Mouse (Mus musculus) MEL (cell line): ENCODE measurements around the gene Dennd4a. TPM values are rescaled to one million over a fixed set of nuclear protein-coding genes. Genes with fewer than 3 reads are reported as not detected.

Source experiments
- DNase-seq: peaks from one replicate; pipeline ENCODE4 v3.0.0; 2011; ENCODE audit warnings: low read depth, low spot score
- H3K27ac ChIP-seq: 2 replicates; pipeline ENCODE4 v1.5.1; 2012; ENCODE audit warnings: low read depth, mild to moderate bottlenecking, control low read depth, low read length, moderate library complexity; ENCODE audit not compliant: control insufficient read depth
- H3K27me3 ChIP-seq, 2 experiments: fragments of 150-350 bp in 1 of 2; sonication (generic) in 1 of 2; 2 replicates each; pipeline ENCODE4 v1.6.1; 2012; ENCODE audit warnings: low read length in 2 of 2, mild to moderate bottlenecking in 2 of 2, improper control_type of control experiment in 1 of 2, moderate library complexity in 1 of 2; ENCODE audit not compliant: insufficient read depth in 2 of 2, control insufficient read depth in 1 of 2
- H3K36me3 ChIP-seq, 2 experiments: 2 replicates each; pipeline ENCODE4 v1.6.1; 2012 to 2014; ENCODE audit warnings: low read length in 2 of 2, improper control_type of control experiment in 1 of 2, inconsistent platforms in 1 of 2, mild to moderate bottlenecking in 1 of 2; ENCODE audit not compliant: insufficient read depth in 2 of 2, control insufficient read depth in 1 of 2
- H3K4me1 ChIP-seq, 2 experiments: fragments of 150-350 bp in 1 of 2; sonication (generic) in 1 of 2; 2 replicates each; pipeline ENCODE4 v1.6.1; 2012; ENCODE audit warnings: low read length in 2 of 2, improper control_type of control experiment in 1 of 2, mild to moderate bottlenecking in 1 of 2; ENCODE audit not compliant: insufficient read depth in 2 of 2, control insufficient read depth in 1 of 2
- H3K4me3 ChIP-seq, 2 experiments: fragments of 150-350 bp in 1 of 2; sonication (generic) in 1 of 2; 2 replicates each; pipeline ENCODE4 v1.5.1; 2012; ENCODE audit warnings: low read depth in 2 of 2, low read length in 2 of 2, mild to moderate bottlenecking in 2 of 2, moderate library complexity in 2 of 2, control low read depth in 1 of 2, improper control_type of control experiment in 1 of 2; ENCODE audit not compliant: control insufficient read depth in 1 of 2, insufficient read depth in 1 of 2
- H3K79me2 ChIP-seq: 2 replicates; pipeline ENCODE4 v1.6.1; 2012; ENCODE audit warnings: mild to moderate bottlenecking, low read length, moderate library complexity; ENCODE audit not compliant: control insufficient read depth, poor library complexity, insufficient read depth
- H3K9ac ChIP-seq: 2 replicates; pipeline ENCODE4 v1.6.1; 2012; ENCODE audit warnings: low read depth, mild to moderate bottlenecking, control low read depth, low read length, moderate library complexity; ENCODE audit not compliant: control insufficient read depth, poor library complexity, severe bottlenecking
- H3K9me3 ChIP-seq: fragments of 150-350 bp; sonication (generic); replicated peaks from 2 replicates; pipeline ENCODE4 v1.6.1; 2012; ENCODE audit warnings: mild to moderate bottlenecking, low read length, improper control_type of control experiment, moderate library complexity; ENCODE audit not compliant: insufficient read depth
- BHLHE40 ChIP-seq: IDR thresholded peaks from 2 replicates; pipeline ENCODE4 v1.6.1; 2012; ENCODE audit warnings: low read depth, mild to moderate bottlenecking, inconsistent platforms, low read length, improper control_type of control experiment, borderline replicate concordance
- CHD1 ChIP-seq: IDR thresholded peaks from 2 replicates; pipeline ENCODE4 v1.6.1; 2012; ENCODE audit warnings: low read depth, mild to moderate bottlenecking, inconsistent platforms, low read length, improper control_type of control experiment
- CHD2 ChIP-seq: IDR thresholded peaks from 2 replicates; pipeline ENCODE4 v1.6.1; 2011; ENCODE audit warnings: low read length, improper control_type of control experiment
- E2F4 ChIP-seq: IDR thresholded peaks from 2 replicates; pipeline ENCODE4 v1.6.1; 2011; ENCODE audit warnings: low read depth, low read length, improper control_type of control experiment, borderline replicate concordance
- EP300 ChIP-seq, 2 experiments: IDR thresholded peaks; 2 replicates each; pipeline ENCODE4 v1.6.1; 2011; ENCODE audit warnings: improper control_type of control experiment in 2 of 2, low read length in 2 of 2, low read depth in 1 of 2, mild to moderate bottlenecking in 1 of 2
- ETS1 ChIP-seq: IDR thresholded peaks from 2 replicates; pipeline ENCODE4 v1.6.1; 2012; ENCODE audit warnings: low read depth, mild to moderate bottlenecking, inconsistent platforms, low read length, improper control_type of control experiment, moderate library complexity
- GABPA ChIP-seq: IDR thresholded peaks from 2 replicates; pipeline ENCODE4 v1.6.1; 2012; ENCODE audit warnings: low read depth, mild to moderate bottlenecking, inconsistent platforms, low read length, improper control_type of control experiment, moderate library complexity
- GATA1 ChIP-seq: IDR thresholded peaks from 2 replicates; pipeline ENCODE4 v1.6.1; 2011; ENCODE audit warnings: low read depth, low read length, improper control_type of control experiment
- HCFC1 ChIP-seq: IDR thresholded peaks from 2 replicates; pipeline ENCODE4 v1.6.1; 2012; ENCODE audit warnings: low read depth, mild to moderate bottlenecking, inconsistent platforms, low read length, improper control_type of control experiment, moderate library complexity
- JUND ChIP-seq: IDR thresholded peaks from 2 replicates; pipeline ENCODE4 v1.6.1; 2011; ENCODE audit warnings: low read depth, mild to moderate bottlenecking, improper control_type of control experiment, low read length
- KAT2A ChIP-seq: conservative IDR thresholded peaks from 2 replicates; pipeline ENCODE4 v1.6.1; 2012; ENCODE audit warnings: low read depth, low read length, improper control_type of control experiment, inconsistent platforms
- MAX ChIP-seq: IDR thresholded peaks from 2 replicates; pipeline ENCODE4 v1.6.1; 2011; ENCODE audit warnings: low read length, improper control_type of control experiment
- MEF2A ChIP-seq: IDR thresholded peaks from 2 replicates; pipeline ENCODE4 v1.6.1; 2014; ENCODE audit warnings: low read depth, mild to moderate bottlenecking, inconsistent platforms, low read length, improper control_type of control experiment; ENCODE audit not compliant: poor library complexity, insufficient replicate concordance, severe bottlenecking; ENCODE audit errors: extremely low read depth
- MXI1 ChIP-seq: IDR thresholded peaks from 2 replicates; pipeline ENCODE4 v1.6.1; 2011; ENCODE audit warnings: mild to moderate bottlenecking, low read depth, low read length, improper control_type of control experiment
- MYB ChIP-seq: IDR thresholded peaks from 2 replicates; pipeline ENCODE4 v1.6.1; 2011; ENCODE audit warnings: mild to moderate bottlenecking, low read depth, low read length, improper control_type of control experiment
- MYC ChIP-seq: IDR thresholded peaks from 2 replicates; pipeline ENCODE4 v1.6.1; 2011; ENCODE audit warnings: low read depth, mild to moderate bottlenecking, low read length, improper control_type of control experiment, moderate library complexity
- NELFE ChIP-seq: IDR thresholded peaks from 2 replicates; pipeline ENCODE4 v1.6.1; 2011; ENCODE audit warnings: low read depth, low read length, improper control_type of control experiment
- NRF1 ChIP-seq: IDR thresholded peaks from 2 replicates; pipeline ENCODE4 v1.6.1; 2014; ENCODE audit warnings: low read depth, mild to moderate bottlenecking, inconsistent platforms, low read length, improper control_type of control experiment, moderate library complexity; ENCODE audit not compliant: poor library complexity, insufficient read depth, severe bottlenecking
- POLR2A ChIP-seq, 2 experiments: IDR thresholded peaks; 2 replicates each; pipeline ENCODE4 v1.6.1; 2011 to 2012; ENCODE audit warnings: low read length in 2 of 2, mild to moderate bottlenecking in 2 of 2, control low read depth in 1 of 2, improper control_type of control experiment in 1 of 2, low read depth in 1 of 2, moderate library complexity in 1 of 2; ENCODE audit not compliant: control insufficient read depth in 1 of 2, insufficient read depth in 1 of 2, poor library complexity in 1 of 2
- POLR2AphosphoS5 ChIP-seq: IDR thresholded peaks from 2 replicates; pipeline ENCODE4 v1.6.1; 2012; ENCODE audit warnings: low read depth, borderline replicate concordance, mild to moderate bottlenecking, inconsistent platforms, low read length, moderate library complexity, mixed read lengths
- RAD21 ChIP-seq: IDR thresholded peaks from 2 replicates; pipeline ENCODE4 v1.6.1; 2011; ENCODE audit warnings: mild to moderate bottlenecking, low read depth, low read length, improper control_type of control experiment
- RCOR1 ChIP-seq: IDR thresholded peaks from 2 replicates; pipeline ENCODE4 v1.6.1; 2012; ENCODE audit warnings: low read depth, mild to moderate bottlenecking, inconsistent platforms, low read length, improper control_type of control experiment
- SIN3A ChIP-seq: IDR thresholded peaks from 2 replicates; pipeline ENCODE4 v1.6.1; 2012; ENCODE audit warnings: low read length, improper control_type of control experiment, inconsistent platforms
- TBP ChIP-seq: IDR thresholded peaks from 2 replicates; pipeline ENCODE4 v1.8.0; 2011; ENCODE audit warnings: low read depth, low read length, improper control_type of control experiment
- TCF12 ChIP-seq: IDR thresholded peaks from 2 replicates; pipeline ENCODE4 v1.6.1; 2014; ENCODE audit warnings: low read depth, mild to moderate bottlenecking, inconsistent platforms, low read length, improper control_type of control experiment, moderate library complexity
- USF1 ChIP-seq: IDR thresholded peaks from 2 replicates; pipeline ENCODE4 v1.6.1; 2014; ENCODE audit warnings: low read depth, mild to moderate bottlenecking, inconsistent platforms, low read length, improper control_type of control experiment, moderate library complexity
- USF2 ChIP-seq, 2 experiments: IDR thresholded peaks; 2 replicates each; pipeline ENCODE4 v1.6.1; 2011 to 2012; ENCODE audit warnings: improper control_type of control experiment in 2 of 2, low read length in 2 of 2, borderline replicate concordance in 1 of 2, inconsistent platforms in 1 of 2, low read depth in 1 of 2, mild to moderate bottlenecking in 1 of 2; ENCODE audit not compliant: insufficient read depth in 1 of 2
- ZKSCAN1 ChIP-seq: IDR thresholded peaks from 2 replicates; pipeline ENCODE4 v1.6.1; 2012; ENCODE audit warnings: low read depth, mild to moderate bottlenecking, inconsistent platforms, low read length, improper control_type of control experiment, moderate library complexity
- ZMIZ1 ChIP-seq: IDR thresholded peaks from 2 replicates; pipeline ENCODE4 v1.6.1; 2012; ENCODE audit warnings: low read depth, mild to moderate bottlenecking, inconsistent platforms, low read length, improper control_type of control experiment, moderate library complexity
- ZNF384 ChIP-seq: IDR thresholded peaks from 2 replicates; pipeline ENCODE4 v1.6.1; 2012; ENCODE audit warnings: low read depth, mild to moderate bottlenecking, inconsistent platforms, low read length, improper control_type of control experiment
- polyA plus RNA-seq, 2 experiments: library from polyadenylated mRNA; stranded (reverse) in 1 of 2; unstranded in 1 of 2; fragments of >175 nt in 1 of 2; fragments of >200 nt in 1 of 2; gene quantifications; 2 replicates each; pipeline versions ENCODE4 v1.2.1 to v1.2.4; 2012; ENCODE audit warnings: low replicate concordance in 2 of 2, low read depth in 1 of 2; ENCODE audit not compliant: insufficient read length in 2 of 2, insufficient read depth in 1 of 2, missing spikeins in 1 of 2
- total RNA-seq: library from RNA; depleted of rRNA; stranded (reverse); fragments of 300-350 nt; gene quantifications from 2 replicates; pipeline ENCODE4 v1.2.3, GENCODE M21; 2012

The Dennd4a gene
- total and polyA plus RNA-seq, 3 experiments, result 7.7 to 74.8 (median 24.9) TPM

DNA sequence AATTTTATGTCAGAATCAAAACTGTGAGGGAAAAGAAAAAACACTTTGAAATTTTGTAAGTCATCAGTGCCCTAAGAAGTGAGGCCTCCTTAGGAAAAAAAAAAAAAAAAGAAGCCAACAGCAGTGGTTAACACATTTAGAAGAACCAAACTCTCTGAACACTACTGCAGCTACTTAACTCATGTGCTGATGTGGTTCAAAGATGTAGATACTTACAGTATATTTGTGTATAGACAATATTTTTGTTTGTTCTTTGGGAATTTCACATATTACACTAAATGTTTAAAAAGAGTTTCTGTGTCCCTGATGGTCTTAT lies 17.9 kb upstream of the Dennd4a start:
- no peaks in the 10 kb centered on the region for H3K27me3 ChIP-seq
- H3K9ac ChIP-seq, result peak overlapping the region; percentile 52
- no peak for DNase-seq
- peaks cover 39 to 41% of the 10 kb centered on the region in 2 experiments for H3K4me1 ChIP-seq
- H3K27ac ChIP-seq, result peak overlapping the region; percentile 97
- H3K79me2 ChIP-seq, result no peaks in the 10 kb centered on the region; the same call in 1 of the 2 replicates
- H3K9me3 ChIP-seq, result no peaks in the 10 kb centered on the region
- TF ChIP-seq ZKSCAN1, result peak; percentile 20; the same call in 1 of the 2 replicates
- TF ChIP-seq TCF12, result no peak
- TF ChIP-seq USF2 (IDR thresholded peaks at IDR 0.05; ENCODE audit: borderline replicate concordance in 1 of 2, insufficient read depth in 1 of 2, low read depth in 1 of 2, low read length in 2 of 2), result no peak
- TF ChIP-seq POLR2A (IDR thresholded peaks at IDR 0.05; ENCODE audit: control insufficient read depth in 1 of 2, insufficient read depth in 1 of 2, low read depth in 1 of 2, low read length in 2 of 2, poor library complexity in 1 of 2), result no peak
- 0 out of 2 replicates have a peak, but pooled peaks have one; percentile 11 for TF ChIP-seq CHD1
- TF ChIP-seq POLR2AphosphoS5, result no peak
- TF ChIP-seq RCOR1, result no peak
- no peak for TF ChIP-seq CHD2
- no peak for TF ChIP-seq EP300 (IDR thresholded peaks at IDR 0.05; ENCODE audit: low read depth in 1 of 2, low read length in 2 of 2)
- no peak for TF ChIP-seq MYB
- no peak for TF ChIP-seq KAT2A
- no peak for TF ChIP-seq TBP
- TF ChIP-seq ZNF384, result peak; percentile 89; the same call in 1 of the 2 replicates
- TF ChIP-seq BHLHE40, result no peak
- TF ChIP-seq ETS1, result no peak
- H3K36me3 ChIP-seq, result peaks cover 0 to 50% of the 10 kb centered on the region in 2 experiments; a peak in 2 of 4 replicates
- peak overlapping the region in 1 of 2 experiments; percentile 5; a peak in 1 of 4 replicates for H3K4me3 ChIP-seq

GRCm38 (mm10) chr9:64793794-64794193 lies 17.3 kb upstream of the Dennd4a start:
- Histone ChIP-seq H3K9me3 (no peaks in the 10 kb centered on the region), H3K4me1 (peaks cover 37 to 40% of the 10 kb centered on the region in 2 experiments), H3K79me2 (no peaks in the 10 kb centered on the region; the same call in 1 of the 2 replicates), H3K27ac (peak overlapping the region; percentile 97), H3K36me3 (peaks cover 0 to 48% of the 10 kb centered on the region in 2 experiments; a peak in 2 of 4 replicates), H3K27me3 (no peaks in the 10 kb centered on the region), H3K9ac (peak overlapping the region; percentile 52), H3K4me3 (peak overlapping the region in 1 of 2 experiments; percentile 5; a peak in 1 of 4 replicates)
- peak; percentile 73 for DNase-seq
- TF ChIP-seq NRF1 (no peak), MYC (no peak), RAD21 (no peak), MEF2A (no peak), GABPA (no peak), BHLHE40 (no peak), JUND (no peak), NELFE (0 out of 2 replicates have a peak, but pooled peaks have one; percentile 21), MYB (no peak), E2F4 (no peak), EP300 (IDR thresholded peaks at IDR 0.05; ENCODE audit: low read depth in 1 of 2, low read length in 2 of 2) (peak in 1 of 2 experiments; percentile 64; a peak in 2 of 4 replicates), USF1 (no peak), MXI1 (0 out of 2 replicates have a peak, but pooled peaks have one; percentile 37), MAX (no peak; the same call in 1 of the 2 replicates), GATA1 (peak; percentile 37), ZNF384 (peak; percentile 24; the same call in 1 of the 2 replicates), SIN3A (peak; percentile 61), ZMIZ1 (0 out of 2 replicates have a peak, but pooled peaks have one; percentile 30), TCF12 (0 out of 2 replicates have a peak, but pooled peaks have one; percentile 21), HCFC1 (peak; percentile 43; the same call in 1 of the 2 replicates)
